Comparison of ENCODE assay signal across 24 mouse cellular contexts in the genomic region with DNA sequence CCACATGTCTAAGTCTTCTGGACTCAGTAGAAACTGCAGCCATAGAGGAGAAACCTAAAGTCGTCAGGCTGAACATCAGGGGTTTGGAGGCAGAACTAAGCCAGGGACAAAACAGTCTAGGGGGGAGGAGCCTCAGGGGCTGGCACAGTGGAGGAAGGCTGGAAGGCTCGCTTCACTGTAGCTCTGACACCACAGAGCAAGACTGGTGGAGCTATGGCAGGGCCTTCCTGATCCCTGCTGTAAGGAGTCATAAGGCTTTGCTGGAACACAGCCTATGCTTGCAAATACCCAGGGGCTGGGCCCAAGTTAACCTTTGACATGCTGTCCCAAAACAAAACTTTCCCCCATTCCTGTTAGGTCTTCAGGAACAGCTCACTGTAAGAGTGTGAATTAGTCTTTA.
DNase-seq lines count a peak whose midpoint lies in the region; ATAC-seq and TF ChIP-seq lines count a peak whose summit lies in the region.
"Had no signal": no experiment of that assay in that cellular context is flagged by ENCODE, and none has a peak within 500 bp of the region (broad histone marks: within the 10 kb centered on the region; RNA-seq: fewer than 3 reads in every experiment).

No protein-coding gene starts in this region.

- H3K9me3 ChIP-seq in forebrain, embryonic 16.5 days (ENCODE audit: control insufficient read depth, low read length) = no peaks in the 10 kb centered on the region
- H3K9me3 ChIP-seq in forebrain, embryonic 11.5 days (ENCODE audit: control insufficient read depth, low read length) = no peaks in the 10 kb centered on the region
- no peaks in the 10 kb centered on the region for H3K9me3 ChIP-seq in kidney, embryonic 16.5 days (ENCODE audit: low read length)
- peaks cover 2% of the 10 kb centered on the region; the same call in 1 of the 2 replicates for H3K9me3 ChIP-seq in liver, postnatal 0 days (ENCODE audit: low read length)
- H3K9me3 ChIP-seq: embryonic facial prominence, embryonic 12.5 days; heart, embryonic 12.5 days; hindbrain, embryonic 15.5 days; liver, embryonic 15.5 days; lung, embryonic 15.5 days; stomach, embryonic 15.5 days had no signal

- ATAC-seq in forebrain, embryonic 16.5 days = 0 out of 2 replicates have a peak, but pooled peaks have one; percentile 43
- no peak for ATAC-seq in forebrain, embryonic 11.5 days (replicated peaks; ENCODE audit: low FRiP score)
- no peak for ATAC-seq in kidney, embryonic 16.5 days (ENCODE audit: low FRiP score, low TSS enrichment)
- no peak for ATAC-seq in liver, postnatal 0 days
- ATAC-seq: midbrain, embryonic 16.5 days had no signal

- no peak overlapping the region for H3K4me3 ChIP-seq in forebrain, embryonic 16.5 days (replicated peaks; ENCODE audit: low read length)
- no peak overlapping the region for H3K4me3 ChIP-seq in forebrain, embryonic 11.5 days (ENCODE audit: low read depth, low read length)
- no peak overlapping the region for H3K4me3 ChIP-seq in kidney, embryonic 16.5 days (ENCODE audit: low read length)
- no peak overlapping the region for H3K4me3 ChIP-seq in liver, postnatal 0 days (ENCODE audit: low read depth, low read length)
- H3K4me3 ChIP-seq: embryonic facial prominence, embryonic 12.5 days; heart, embryonic 12.5 days; hindbrain, embryonic 15.5 days; liver, embryonic 15.5 days; lung, embryonic 15.5 days; stomach, embryonic 15.5 days had no signal

- no peak for TF ChIP-seq EP300 in liver, postnatal 0 days (IDR thresholded peaks at IDR 0.05; ENCODE audit: low read depth)

- no peak overlapping the region for H3K4me2 ChIP-seq in forebrain, embryonic 16.5 days (ENCODE audit: low read length)
- H3K4me2 ChIP-seq in forebrain, embryonic 11.5 days (ENCODE audit: low read depth, low read length, severe bottlenecking) = no peak overlapping the region
- H3K4me2 ChIP-seq in kidney, embryonic 16.5 days (replicated peaks; ENCODE audit: low read depth, low read length) = no peak overlapping the region
- no peak overlapping the region for H3K4me2 ChIP-seq in liver, postnatal 0 days (ENCODE audit: low read depth, low read length)
- H3K4me2 ChIP-seq: embryonic facial prominence, embryonic 12.5 days; heart, embryonic 12.5 days; hindbrain, embryonic 15.5 days; liver, embryonic 15.5 days; lung, embryonic 15.5 days; midbrain, embryonic 11.5 days; stomach, embryonic 15.5 days had no signal

- no peak overlapping the region for H3K27ac ChIP-seq in forebrain, embryonic 16.5 days (ENCODE audit: low read length)
- no peak overlapping the region for H3K27ac ChIP-seq in forebrain, embryonic 11.5 days (ENCODE audit: low read depth, low read length)
- H3K27ac ChIP-seq in kidney, embryonic 16.5 days (ENCODE audit: low read length) = no peak overlapping the region
- peak overlapping the region; percentile 89 for H3K27ac ChIP-seq in liver, postnatal 0 days (ENCODE audit: low read depth)
- H3K27ac ChIP-seq: embryonic facial prominence, embryonic 12.5 days; hindbrain, embryonic 15.5 days; liver, embryonic 15.5 days; lung, embryonic 15.5 days; stomach, embryonic 15.5 days had no signal

- H3K36me3 ChIP-seq in forebrain, embryonic 16.5 days (ENCODE audit: control insufficient read depth, insufficient read depth) = no peaks in the 10 kb centered on the region
- H3K36me3 ChIP-seq in forebrain, embryonic 11.5 days (ENCODE audit: control insufficient read depth, insufficient read depth, low read length) = no peaks in the 10 kb centered on the region
- no peaks in the 10 kb centered on the region for H3K36me3 ChIP-seq in kidney, embryonic 16.5 days (ENCODE audit: insufficient read depth, low read length)
- no peaks in the 10 kb centered on the region for H3K36me3 ChIP-seq in liver, postnatal 0 days (replicated peaks; ENCODE audit: insufficient read depth, low read length)
- H3K36me3 ChIP-seq: embryonic facial prominence, embryonic 12.5 days; G1E; heart, embryonic 12.5 days; hindbrain, embryonic 15.5 days; liver, embryonic 15.5 days; lung, embryonic 15.5 days; stomach, embryonic 15.5 days had no signal

- 19% methylated on average over 2 of the region's 2 CpGs for WGBS in forebrain, embryonic 16.5 days
- 28% methylated on average over 2 of the region's 2 CpGs for WGBS in forebrain, embryonic 11.5 days
- WGBS in kidney, embryonic 16.5 days = 29% methylated on average over 2 of the region's 2 CpGs
- WGBS in liver, postnatal 0 days (ENCODE audit: insufficient replicate concordance) = 40% methylated on average over 2 of the region's 2 CpGs

- no peak for DNase-seq in forebrain, embryonic 11.5 days (ENCODE audit: low spot score)
- peak; percentile 61 for DNase-seq in kidney, adult 18-20 months
- DNase-seq in liver, postnatal 0 days = no peak
- no peak for DNase-seq in liver
- no peak for DNase-seq in gastrocnemius, postnatal 10 days
- DNase-seq: adrenal gland, postnatal 14 days; cerebellum, adult 11-12 months; cerebellum, adult 9-11 months; embryo, embryonic 11 days; gastrocnemius, postnatal 14 days; layer of hippocampus, postnatal 36 days; left cerebral cortex, postnatal 4 days; right cerebral cortex, postnatal 25 days had no signal

- H3K9ac ChIP-seq in forebrain, embryonic 16.5 days (replicated peaks; ENCODE audit: low read depth, low read length) = no peak overlapping the region
- no peak overlapping the region for H3K9ac ChIP-seq in forebrain, embryonic 11.5 days (ENCODE audit: low read length)
- H3K9ac ChIP-seq in kidney, embryonic 16.5 days (replicated peaks; ENCODE audit: low read length) = no peak overlapping the region
- no peak overlapping the region for H3K9ac ChIP-seq in liver, postnatal 0 days (replicated peaks)
- H3K9ac ChIP-seq: embryonic facial prominence, embryonic 12.5 days; heart, embryonic 12.5 days; hindbrain, embryonic 15.5 days; liver, embryonic 15.5 days; lung, embryonic 15.5 days; stomach, embryonic 15.5 days had no signal

- no peak for TF ChIP-seq CTCF in liver, postnatal 0 days (IDR thresholded peaks at IDR 0.05; ENCODE audit: low read depth)

- no peaks in the 10 kb centered on the region for H3K27me3 ChIP-seq in forebrain, embryonic 16.5 days (replicated peaks; ENCODE audit: control insufficient read depth, insufficient read depth, low read length)
- H3K27me3 ChIP-seq in forebrain, embryonic 11.5 days (ENCODE audit: control insufficient read depth, insufficient read depth, low read length) = no peaks in the 10 kb centered on the region
- H3K27me3 ChIP-seq in kidney, embryonic 16.5 days (ENCODE audit: insufficient read depth, low read length) = no peaks in the 10 kb centered on the region
- no peaks in the 10 kb centered on the region for H3K27me3 ChIP-seq in liver, postnatal 0 days (ENCODE audit: insufficient read depth, low read length)
- H3K27me3 ChIP-seq: embryonic facial prominence, embryonic 12.5 days; heart, embryonic 12.5 days; hindbrain, embryonic 15.5 days; liver, embryonic 15.5 days; lung, embryonic 15.5 days; stomach, embryonic 15.5 days had no signal

- no peaks in the 10 kb centered on the region for H3K4me1 ChIP-seq in forebrain, embryonic 16.5 days (replicated peaks; ENCODE audit: control insufficient read depth, insufficient read depth, low read length)
- no peaks in the 10 kb centered on the region for H3K4me1 ChIP-seq in forebrain, embryonic 11.5 days (replicated peaks; ENCODE audit: control insufficient read depth, insufficient read depth, low read length)
- H3K4me1 ChIP-seq in kidney, embryonic 16.5 days (ENCODE audit: insufficient read depth, low read length) = 0 out of 2 replicates have a peak, but pooled peaks cover 3% of the 10 kb centered on the region
- H3K4me1 ChIP-seq in liver, postnatal 0 days (ENCODE audit: insufficient read depth) = peaks cover 4% of the 10 kb centered on the region; the same call in 1 of the 2 replicates
- H3K4me1 ChIP-seq: embryonic facial prominence, embryonic 12.5 days; heart, embryonic 12.5 days; hindbrain, embryonic 15.5 days; liver, embryonic 15.5 days; lung, embryonic 15.5 days; stomach, embryonic 15.5 days had no signal
